Mouse (Mus musculus) kidney, adult 2 months (tissue): Measurements from ENCODE around the gene Mctp1.

Experiments used
- CTCF ChIP-seq: fragments of 200-500 bp; conservative IDR thresholded peaks from 2 replicates; pipeline ENCODE4 v1.5.1; 2011; ENCODE audit warnings: low read depth, mild to moderate bottlenecking, control low read depth, low read length, moderate library complexity, mixed read lengths; ENCODE audit not compliant: insufficient read depth, insufficient read length
- POLR2A ChIP-seq: fragments of 200-500 bp; IDR thresholded peaks from one replicate; pipeline ENCODE4 v1.6.1; 2011; ENCODE audit warnings: low read depth, low read length, control low read depth

- TF ChIP-seq POLR2A (no peak), CTCF (no peak)
These were observed 163.5 kb downstream of the Mctp1 start for GRCm38 (mm10) chr13:76547854-76548253.
